Mouse (Mus musculus): Measurements from ENCODE around the gene Phactr2.

Phactr2 gene

DNA sequence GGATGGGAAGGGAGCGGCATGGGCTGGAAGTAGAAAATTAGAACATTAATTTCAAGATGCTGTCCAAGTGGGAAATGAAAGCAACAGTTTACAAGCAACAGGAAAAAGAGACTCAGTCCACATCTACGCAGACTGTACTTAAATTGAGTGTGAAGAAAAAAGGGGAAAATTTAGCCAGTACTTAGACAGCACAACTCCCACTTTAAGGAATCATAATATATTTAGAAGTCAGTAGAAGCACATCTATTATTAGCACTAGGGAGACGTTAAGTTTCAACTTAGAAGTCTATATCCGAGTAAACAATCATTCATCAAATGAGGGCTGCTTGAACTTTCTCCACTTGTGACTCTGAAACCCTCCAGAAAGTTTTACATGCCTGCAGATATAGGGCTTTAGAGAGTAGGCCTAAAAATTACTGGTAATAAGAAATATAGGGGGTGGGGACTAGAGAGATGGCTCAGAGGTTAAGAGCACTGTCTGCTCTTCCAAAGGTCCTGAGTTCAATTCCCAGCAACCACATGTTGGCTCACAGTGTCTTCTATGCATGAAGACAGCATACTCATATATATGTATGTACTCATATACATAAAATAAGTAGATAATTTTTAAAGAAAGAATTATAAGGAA is 142.7 kb downstream of the Phactr2 start:
- DNase-seq (ENCODE audit: low spot score in 2 of 2) = no peak

DNA sequence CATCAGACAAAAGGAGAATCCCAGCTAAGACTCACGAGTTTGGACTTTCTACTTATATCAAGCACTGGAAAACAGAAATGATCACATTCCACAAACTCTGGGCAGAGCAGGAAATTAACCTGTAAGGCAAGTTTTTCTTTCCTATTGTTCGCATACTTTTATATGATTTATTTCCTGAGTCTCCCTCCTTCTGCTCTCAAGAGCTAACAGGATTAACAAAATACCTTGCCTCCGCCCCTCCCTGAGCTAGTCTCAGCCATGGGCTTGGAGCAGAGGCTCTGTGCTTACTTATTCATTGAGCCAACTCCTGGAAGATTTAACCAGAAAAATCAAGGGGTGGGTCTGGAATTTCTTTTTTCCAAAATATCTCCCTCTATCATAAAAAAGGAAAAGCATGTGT is 145.6 kb downstream of the Phactr2 start:
- no peak for DNase-seq (ENCODE audit: low spot score in 2 of 2)

DNA sequence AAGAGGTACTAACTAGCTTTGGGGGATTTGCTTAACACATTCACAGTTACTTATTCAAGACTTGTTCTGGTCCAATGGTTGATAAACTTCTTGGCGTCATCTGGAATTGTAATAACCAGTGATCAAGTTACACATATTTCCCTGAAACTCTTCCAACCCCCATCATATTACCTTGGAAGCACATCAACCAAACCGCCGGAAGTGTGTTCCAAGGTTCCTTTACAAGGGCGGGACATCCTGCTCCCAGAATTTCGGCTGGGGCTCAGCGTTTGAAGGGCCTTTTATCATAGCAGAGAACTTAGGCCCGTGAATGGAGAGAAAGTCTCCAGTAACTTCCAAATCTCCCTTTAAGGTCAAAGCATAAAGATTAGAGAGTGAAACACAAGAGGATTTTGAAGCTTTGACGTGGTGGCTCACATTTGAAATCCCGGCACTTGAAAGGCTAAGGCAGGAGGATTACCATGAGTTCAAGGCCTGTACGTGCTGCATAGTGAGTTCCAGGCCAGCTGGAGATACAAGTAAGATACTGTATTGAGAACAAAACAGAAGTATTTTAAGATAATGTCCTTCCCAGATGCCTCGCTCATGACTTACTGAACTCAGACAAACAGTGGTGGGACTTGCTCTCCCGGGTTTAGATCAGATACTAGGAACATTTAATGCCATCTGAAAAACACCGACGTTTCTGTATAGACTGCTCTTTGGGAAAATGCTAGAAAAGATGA is 147.9 kb downstream of the Phactr2 start:
- no peak for DNase-seq (ENCODE audit: low spot score in 2 of 2)

DNA sequence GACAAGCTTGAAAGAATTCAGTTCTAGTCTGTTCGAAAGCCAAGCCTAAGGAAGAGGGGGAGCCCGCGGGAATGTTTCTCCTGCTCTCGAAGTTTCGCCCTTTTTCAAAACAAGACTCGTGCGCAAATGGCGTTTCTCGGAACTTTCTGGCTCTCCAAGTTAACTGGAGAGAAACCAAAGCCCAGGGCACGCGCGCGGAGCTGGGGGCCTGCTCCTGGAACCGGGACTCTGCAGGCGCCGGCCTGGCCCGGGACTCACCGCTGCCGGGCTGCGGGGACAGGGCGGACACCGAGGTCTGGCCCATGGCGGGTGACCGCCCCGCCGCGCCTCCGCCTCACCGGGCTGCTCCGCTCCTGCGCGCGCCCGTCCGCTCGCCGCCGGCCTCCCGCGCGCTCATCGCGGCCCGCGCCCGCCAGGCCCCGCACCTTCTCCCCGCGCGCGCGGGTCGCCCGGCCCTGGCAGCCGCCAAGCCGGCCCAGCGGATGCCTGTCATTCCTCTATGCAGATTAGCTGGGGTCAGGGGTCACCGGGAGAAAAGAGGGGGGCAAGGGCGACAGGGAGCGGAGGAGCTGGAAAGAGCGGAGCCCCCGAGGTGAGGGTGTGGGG is 150.3 kb downstream of the Phactr2 start:
- DNase-seq (ENCODE audit: low spot score in 2 of 2) = no peak

DNA sequence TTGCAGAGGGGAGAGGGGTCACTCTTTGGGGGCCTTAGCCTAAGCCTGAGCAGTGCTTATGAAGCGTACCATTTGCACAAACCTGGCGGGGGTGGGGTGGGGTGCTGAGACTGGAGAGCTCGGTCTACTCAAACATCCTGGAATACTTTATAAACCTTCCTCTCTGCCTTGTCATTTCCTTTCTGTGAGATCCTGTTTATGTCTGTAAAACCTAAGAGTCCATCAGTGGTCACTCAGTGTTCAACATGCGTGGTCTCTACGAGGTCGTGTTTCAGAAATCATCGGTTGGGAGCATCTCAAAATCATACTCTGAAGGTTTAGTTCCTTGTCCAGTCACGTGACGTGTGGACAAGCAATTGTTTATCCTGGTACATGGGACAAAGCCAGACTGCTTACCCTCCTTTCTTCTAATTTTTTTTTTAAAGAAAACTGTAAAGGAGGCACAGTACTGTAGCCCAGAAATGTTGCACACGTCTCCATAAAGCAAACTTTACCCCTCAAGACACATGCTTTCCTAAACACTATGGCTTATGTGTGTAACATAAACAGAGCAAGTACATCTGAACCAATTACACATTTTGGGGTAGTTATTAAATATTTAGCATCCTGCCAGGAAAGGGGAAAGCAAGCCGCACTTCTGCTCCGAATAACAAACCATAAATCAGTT is 150.9 kb downstream of the Phactr2 start:
- no peak for DNase-seq (ENCODE audit: low spot score in 2 of 2)

DNA sequence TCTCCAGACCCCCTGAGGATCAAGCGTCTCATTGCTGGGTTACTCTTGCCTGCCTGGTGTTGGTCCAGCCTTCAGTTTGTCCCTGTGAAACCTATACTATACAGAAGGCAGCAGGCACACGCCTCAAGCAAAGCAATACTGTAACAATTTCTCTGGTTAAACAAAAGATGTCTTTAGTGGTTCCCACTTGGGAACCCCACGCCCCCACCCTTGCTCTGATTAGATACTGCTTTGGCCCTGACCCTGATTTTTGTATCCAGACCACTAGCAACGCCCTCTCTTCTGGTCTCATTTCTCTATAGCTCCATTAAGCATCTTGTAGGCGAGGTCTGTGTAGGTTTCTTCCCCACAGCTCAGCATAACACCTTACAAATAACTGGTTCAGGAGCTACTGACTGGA is 159.2 kb downstream of the Phactr2 start:
- no peak for DNase-seq (ENCODE audit: low spot score in 2 of 2)

DNA sequence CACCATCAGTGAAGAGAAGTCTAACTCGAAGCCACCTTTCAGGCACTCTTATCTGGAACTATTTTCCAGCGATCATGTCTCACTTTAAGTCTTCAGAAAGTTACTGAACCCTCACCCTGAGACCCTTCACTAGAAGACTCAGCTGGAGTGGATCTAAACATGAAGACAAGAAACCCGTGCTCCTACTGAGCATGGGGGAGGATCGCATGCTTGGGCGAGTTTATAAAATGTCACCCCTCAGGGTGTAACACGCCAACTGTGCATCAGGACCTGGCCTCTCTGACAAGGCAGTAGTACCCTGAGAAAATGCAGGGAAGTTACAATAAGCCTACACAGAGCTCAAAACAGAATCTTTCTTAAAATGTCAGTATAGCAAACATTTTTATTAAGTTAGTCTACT is 161.6 kb downstream of the Phactr2 start:
- no peak for DNase-seq (ENCODE audit: low spot score in 2 of 2)

DNA sequence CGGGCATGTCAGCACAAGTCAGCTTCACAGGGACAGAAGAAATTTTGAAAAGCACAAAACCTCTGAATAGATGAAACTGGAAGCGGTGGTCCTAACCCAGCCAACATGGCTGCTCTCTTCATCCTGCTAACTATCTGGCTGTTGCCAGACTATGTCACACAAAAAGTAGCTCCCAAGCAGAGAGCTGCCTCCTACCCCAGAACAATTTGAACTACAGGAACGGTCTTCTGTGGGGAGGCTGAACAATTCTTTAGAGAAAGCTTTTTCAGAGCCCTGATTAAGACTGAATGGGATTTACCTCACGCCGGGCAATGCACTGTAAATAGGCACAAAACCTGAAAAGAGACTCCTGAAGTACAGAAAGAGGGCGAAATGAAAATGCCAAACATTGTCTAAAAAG is 162.6 kb downstream of the Phactr2 start:
- no peak for DNase-seq (ENCODE audit: low spot score in 2 of 2)

DNA sequence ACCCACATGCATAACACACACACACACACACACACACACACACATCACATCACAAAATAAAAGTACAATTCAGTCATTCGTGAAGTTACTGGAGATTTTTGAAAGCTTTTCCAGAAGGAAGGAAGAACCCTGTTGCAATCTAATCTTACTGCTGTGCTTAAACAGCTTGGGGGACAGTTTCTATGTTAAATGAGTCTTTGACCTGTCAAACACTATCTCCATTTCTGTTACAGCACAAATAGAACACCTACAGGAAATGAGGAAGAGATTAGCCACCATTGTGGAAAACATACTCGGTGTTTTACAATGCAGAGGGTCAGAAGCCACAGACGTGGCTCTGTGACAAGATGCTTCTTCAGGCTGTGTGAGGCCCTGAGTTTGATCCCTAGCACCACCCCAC is 164.1 kb downstream of the Phactr2 start:
- no peak for DNase-seq (ENCODE audit: low spot score in 2 of 2)

DNA sequence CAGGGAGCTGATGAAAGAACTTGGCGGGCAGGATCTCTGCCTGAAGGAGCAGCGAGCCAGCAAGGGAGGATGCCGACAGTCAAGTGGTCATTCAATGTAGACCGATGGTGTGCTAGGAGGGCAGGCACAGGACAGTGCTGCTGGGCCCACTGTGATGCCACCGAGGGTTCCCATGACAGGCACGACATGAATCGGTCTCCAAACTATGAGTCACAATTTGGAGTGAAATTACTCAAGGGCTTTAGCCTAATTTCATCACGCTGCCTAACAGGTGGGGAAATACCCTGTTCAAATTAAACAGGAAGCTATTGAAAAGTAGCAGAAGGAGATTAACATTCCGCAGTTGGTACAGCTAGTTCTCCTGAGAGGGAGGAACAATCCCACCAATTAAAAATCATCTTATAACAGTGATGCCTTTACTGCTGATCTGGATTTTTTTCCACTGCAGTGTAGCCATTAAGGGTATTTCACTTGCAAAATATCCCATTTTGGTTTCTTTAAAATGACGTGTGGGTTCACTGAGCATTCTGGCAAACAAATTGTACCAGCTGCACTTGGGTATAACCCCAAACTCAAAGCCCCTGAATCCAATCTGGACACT is 169.5 kb downstream of the Phactr2 start:
- no peak for DNase-seq (ENCODE audit: low spot score in 2 of 2)

DNA sequence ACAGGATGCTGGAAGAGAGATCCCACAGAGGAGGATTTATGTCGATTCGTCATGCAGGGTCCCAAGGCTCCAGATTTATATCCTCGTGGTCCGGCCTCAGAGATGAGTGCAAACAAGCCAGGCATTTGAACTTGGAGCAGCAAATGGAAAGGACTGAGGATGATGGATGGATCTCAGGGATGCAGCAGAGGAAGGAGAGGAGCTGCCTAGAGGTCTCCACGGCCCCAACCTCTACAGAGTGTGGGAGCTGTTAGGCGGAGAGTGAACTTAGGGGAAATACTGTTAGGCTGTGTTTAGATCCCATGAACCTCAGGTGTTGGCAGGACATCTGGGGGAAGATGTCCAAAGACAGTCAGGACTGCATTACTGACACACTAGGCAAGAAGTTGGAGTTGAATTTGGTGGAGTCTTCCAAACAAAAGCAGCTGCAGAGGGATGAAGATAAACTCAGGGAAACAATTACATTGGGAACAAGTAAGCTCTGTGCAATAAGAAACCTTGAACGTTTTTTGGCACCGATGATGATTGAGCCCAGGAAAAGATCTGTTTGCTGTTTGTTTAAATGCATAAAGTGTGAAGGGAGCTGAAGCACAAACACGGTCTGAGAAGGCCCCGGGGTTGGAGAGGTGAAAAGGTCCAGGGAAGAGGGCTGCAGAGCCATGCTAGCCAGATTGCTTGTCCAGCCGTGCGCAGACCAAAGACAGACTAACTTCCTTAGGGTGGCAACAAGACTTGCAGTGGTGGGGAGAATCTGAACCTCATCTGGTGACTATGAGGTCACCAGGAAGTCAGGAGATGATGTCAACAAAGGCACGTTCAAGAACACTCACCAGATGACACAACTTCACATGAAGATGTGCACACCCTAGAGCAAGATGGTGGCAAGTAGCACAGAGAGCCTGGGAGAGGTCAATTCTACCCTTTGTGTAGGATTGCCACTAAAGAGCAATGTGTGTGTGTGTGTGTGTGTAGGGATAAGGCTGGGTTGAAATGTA is 170.6 kb downstream of the Phactr2 start:
- DNase-seq (ENCODE audit: low spot score in 2 of 2) = no peak

DNA sequence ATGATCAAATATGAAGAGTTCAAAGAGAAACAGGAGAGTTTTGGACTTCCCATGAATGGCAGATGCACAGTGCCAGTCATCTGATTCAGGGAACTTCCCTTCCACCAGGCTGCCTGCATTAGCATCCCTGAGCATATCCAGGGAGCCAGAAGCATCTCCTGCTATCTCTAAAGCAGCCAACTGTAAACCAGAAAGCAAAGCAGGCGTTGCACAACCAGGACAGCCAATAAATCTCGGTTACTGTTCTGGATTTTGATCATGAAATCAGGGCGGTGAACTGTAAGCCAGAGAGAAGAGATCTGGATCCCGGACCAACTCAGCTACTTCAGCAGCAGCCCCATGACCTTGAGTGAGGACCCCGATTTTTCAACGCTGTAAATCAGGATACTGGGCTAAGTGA is 173.6 kb downstream of the Phactr2 start:
- DNase-seq (ENCODE audit: low spot score in 2 of 2) = no peak

DNA sequence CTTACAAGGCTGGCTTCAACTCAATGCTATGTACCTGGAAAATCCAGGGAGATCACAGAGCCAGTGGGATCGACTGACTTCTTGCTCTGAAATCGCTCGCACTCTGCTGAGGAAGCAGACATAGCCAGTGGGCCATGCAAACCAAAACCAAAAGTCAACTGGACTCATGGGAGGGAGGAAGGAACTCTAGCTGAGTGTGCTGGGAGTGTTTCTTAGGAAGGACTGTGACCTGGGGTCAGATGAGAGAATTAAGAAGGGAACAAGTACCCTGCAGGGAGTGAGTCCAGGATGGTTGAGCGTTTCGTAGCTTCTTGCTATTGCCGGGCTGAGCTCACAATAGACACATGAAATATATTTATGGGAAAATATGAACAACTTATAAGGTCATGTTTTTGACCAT is 174.0 kb downstream of the Phactr2 start:
- no peak for DNase-seq (ENCODE audit: low spot score in 2 of 2)

DNA sequence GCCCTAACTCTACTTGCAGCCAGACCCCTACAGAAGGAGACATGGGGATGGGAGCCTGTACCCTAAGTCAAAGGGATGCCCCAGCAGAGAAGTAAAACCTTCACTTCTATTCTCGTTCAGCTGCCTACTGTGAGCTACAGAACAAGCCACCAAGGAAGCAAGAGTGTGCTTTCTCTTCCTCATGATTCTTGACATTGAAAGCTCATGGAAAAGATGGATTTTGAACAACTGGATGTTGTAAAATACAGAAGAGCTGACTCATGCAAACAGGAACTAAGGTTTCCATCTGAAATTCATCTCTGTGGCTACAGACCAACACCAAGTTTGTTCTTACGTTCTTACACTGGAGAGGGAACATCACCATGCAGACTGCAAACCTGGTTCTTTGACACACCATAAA is 179.3 kb downstream of the Phactr2 start:
- DNase-seq (ENCODE audit: low spot score in 2 of 2) = no peak

DNA sequence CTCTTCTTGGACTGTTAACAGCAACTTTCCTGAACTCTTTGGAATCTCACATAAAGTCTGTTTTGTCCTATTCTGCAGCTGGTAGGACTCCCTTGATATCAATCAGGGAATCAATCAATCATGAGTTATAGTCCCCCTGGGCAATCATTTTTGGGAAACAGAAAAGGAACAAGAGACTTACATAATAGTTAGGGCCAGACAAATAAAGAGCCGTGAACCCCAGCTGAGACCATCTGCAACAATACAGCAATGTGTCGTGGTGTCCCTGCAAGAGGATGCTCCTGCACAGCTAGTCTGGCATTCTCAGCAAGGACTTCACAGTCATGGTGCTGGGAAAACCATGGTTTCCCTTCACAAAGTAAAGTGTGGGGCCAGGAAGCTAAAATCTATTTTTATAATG is 182.2 kb downstream of the Phactr2 start:
- DNase-seq (ENCODE audit: low spot score in 2 of 2) = no peak

DNA sequence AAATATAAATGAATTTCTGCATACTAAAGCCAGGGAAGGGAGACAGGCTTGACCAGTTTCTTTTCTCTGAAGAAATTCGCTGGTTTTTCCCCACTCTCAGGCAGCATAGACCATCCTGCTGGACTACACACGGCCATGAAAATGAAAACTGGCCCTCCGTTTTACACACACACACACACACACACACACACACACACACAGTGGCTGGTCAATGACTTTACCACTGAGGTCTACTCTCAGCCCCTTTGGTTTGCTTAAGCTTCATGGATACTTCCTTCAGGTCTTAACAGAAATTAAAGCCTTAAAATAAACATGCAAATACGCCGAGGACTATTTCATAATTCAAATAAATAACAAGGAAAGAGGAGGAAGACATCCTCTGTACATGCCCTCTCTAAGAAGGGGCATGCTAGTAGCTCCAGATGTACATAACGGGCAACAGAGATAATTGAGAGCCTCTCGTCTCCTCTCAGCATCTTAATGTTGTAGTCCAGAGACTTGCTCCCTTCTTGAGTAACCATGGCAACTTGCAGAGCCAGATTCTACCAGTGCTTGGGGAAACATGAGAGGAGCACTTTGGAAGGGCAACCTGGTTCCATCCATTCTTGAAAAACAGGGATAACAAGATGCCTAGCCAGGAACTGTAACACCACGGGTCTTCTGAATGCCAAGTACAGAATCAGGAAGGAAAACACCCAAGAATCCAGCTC is 184.8 kb downstream of the Phactr2 start:
- DNase-seq (ENCODE audit: low spot score in 2 of 2) = no peak

DNA sequence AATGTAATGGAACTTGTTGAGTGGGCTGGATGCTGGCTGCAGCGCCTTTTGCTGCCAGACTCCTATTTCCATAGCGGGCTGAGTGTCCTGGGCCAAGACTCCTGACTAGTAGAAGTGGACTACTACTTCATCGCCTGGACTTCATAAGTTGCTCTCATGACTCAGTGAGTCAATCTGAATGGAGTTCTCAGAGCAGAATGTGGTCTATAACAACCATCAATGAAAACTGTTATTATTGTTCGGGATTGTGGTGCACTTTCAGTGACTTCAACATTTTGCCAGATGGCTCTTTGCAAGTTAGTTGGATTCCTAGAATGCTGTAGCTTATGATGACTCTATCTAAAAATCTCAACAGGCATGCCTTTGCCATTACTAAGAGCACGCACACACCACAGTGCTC is 185.9 kb downstream of the Phactr2 start:
- no peak for DNase-seq (ENCODE audit: low spot score in 2 of 2)

DNA sequence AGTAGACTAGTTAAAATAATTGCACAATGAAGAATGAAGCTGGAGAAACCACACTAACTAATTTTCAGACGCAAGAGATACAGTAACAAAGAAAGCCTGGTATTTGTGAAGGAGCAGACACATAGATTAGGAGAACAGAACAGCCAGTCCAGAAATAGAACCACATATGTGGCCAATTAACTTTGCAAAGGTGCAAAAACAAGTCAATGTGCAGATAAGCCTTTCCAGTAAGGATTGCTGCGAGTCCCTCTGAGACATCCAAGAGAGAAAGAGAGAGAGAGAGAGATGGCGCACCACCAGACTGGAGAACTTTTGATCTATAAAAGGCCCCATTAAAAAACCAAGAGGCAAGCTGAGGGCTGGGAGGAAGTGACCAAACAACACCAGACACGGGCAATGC is 190.8 kb downstream of the Phactr2 start:
- DNase-seq (ENCODE audit: low spot score in 2 of 2) = no peak

DNA sequence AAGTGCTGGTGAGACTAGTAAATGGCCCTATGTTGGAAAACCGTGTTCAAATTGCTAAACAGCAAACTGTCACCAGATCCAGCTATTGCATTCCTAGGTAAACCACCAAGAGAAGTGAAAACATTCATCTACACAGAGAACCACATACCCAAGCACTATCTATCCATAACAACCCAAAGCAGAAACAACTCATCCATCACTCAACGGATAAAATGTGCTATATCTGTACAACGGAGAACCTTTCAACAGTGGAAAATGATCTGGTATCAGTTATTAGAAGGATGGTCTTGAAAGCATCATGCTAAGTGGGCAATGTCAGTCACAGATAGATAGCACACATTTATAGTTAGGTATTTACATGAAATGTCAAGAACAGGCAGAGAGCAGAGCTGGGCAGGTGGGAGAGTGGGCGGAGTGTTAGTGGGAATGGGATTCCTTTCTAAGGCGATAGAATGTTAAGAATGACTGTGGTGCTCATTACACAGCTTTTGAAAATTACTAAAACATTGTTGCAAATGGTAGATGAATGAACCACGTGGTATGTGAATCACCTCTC is 193.8 kb downstream of the Phactr2 start:
- DNase-seq (ENCODE audit: low spot score in 2 of 2) = no peak

DNA sequence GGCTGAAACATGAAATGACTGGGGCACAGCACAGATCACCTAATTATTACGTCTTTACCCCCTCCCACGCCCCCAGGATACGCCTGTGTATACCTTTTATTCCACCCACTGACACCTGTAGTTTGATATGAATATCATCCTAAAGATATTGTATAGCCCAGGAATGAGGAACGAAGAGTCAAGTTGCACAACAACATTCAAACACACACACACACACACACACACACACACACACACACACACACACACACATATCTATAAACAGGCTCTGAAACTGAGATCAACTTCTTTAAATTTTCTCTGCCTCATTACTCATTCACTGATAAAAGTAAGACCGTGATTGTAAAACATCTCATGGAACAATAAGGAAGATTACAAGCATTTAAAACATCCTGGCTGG is 197.9 kb downstream of the Phactr2 start:
- no peak for DNase-seq (ENCODE audit: low spot score in 2 of 2)

All from natural killer cell, adult 2 months (primary cell).